Comparison of ENCODE assay signal across 8 mouse cellular contexts in the genomic region with DNA sequence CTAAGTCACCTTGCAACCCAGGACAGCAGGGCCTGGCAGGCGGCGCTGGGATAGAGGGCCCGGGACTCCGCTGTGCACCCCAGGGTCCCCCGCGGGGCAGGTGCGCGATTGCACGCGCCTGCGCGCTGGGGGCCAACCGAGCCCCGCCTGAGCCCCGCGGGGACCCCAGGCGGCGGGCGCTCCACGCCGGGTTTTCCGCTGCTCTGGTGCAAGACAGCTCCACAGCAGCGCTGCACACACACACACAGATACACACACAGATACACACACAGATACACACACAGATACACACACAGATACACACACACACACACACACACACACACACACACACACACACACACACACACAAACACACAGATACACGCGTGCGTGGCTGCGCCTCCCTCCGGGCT.
DNase-seq lines count a peak whose midpoint lies in the region; ATAC-seq and TF ChIP-seq lines count a peak whose summit lies in the region.
"Not testable (repeated sequence)": the region's sequence is repeated elsewhere in the genome, so short reads cannot be mapped to it uniquely, and the experiment has no call there.

No protein-coding gene starts in this region.

- 0% methylated on average over 22 of the region's 28 CpGs for WGBS in heart, embryonic 15.5 days
- under 1% methylated on average over 28 of the region's 28 CpGs for WGBS in liver, embryonic 14.5 days (ENCODE audit: insufficient replicate concordance)

- peak overlapping the region; percentile 93 for H3K4me2 ChIP-seq in heart, embryonic 15.5 days
- H3K4me2 ChIP-seq in liver, embryonic 14.5 days (ENCODE audit: low read depth), result peak overlapping the region; percentile 77

- TF ChIP-seq POLR2A in embryonic fibroblast, embryonic 13.5 days (IDR thresholded peaks at IDR 0.05; ENCODE audit: low read depth, low read length), result not testable (repeated sequence)

- peak; percentile 63 for ATAC-seq in heart, embryonic 15.5 days (replicated peaks; ENCODE audit: insufficient number of reproducible peaks, insufficient read depth, low FRiP score, low read depth)
- peak; percentile 42; the same call in 1 of the 2 replicates for ATAC-seq in liver, embryonic 14.5 days (ENCODE audit: insufficient read depth)

- not testable (repeated sequence) for TF ChIP-seq EP300 in liver, embryonic 14.5 days (IDR thresholded peaks at IDR 0.05; ENCODE audit: low read depth)

- not testable (repeated sequence) for H3K9me3 ChIP-seq in heart, embryonic 15.5 days (replicated peaks); liver, embryonic 14.5 days (ENCODE audit: control insufficient read depth, low read length)

- peak overlapping the region; percentile 86 for H3K9ac ChIP-seq in heart, embryonic 15.5 days
- peak overlapping the region; percentile 57 for H3K9ac ChIP-seq in liver, embryonic 14.5 days (replicated peaks)

- H3K27me3 ChIP-seq in heart, embryonic 15.5 days, result not testable (repeated sequence)
- H3K27me3 ChIP-seq in liver, embryonic 14.5 days (ENCODE audit: control insufficient read depth, insufficient read depth, low read length), result peaks cover 11% of the 10 kb centered on the region

- TF ChIP-seq CTCF in embryonic fibroblast, embryonic 13.5 days (IDR thresholded peaks at IDR 0.05; ENCODE audit: borderline replicate concordance, insufficient read depth, low read length); liver, embryonic 14.5 days (IDR thresholded peaks at IDR 0.05; ENCODE audit: low read depth): not testable (repeated sequence)

- DNase-seq in CD4-positive, CD25-positive, alpha-beta regulatory T cell, adult 2 months (ENCODE audit: low read depth, low spot score), result peak; percentile 89
- DNase-seq in brain, adult 2 months (ENCODE audit: low read depth, low spot score), result peak; percentile 68
- DNase-seq in kidney, postnatal 10 days, result peak; percentile 67
- DNase-seq in liver, embryonic 14.5 days (ENCODE audit: low read depth in 3 of 3, low spot score in 3 of 3), result not testable (repeated sequence)
- peak; percentile 86 for DNase-seq in naive thymus-derived CD4-positive, alpha-beta T cell, adult 2 months (ENCODE audit: low read depth)
- DNase-seq in spleen, postnatal 4 days (ENCODE audit: low spot score in 2 of 2), result peak; percentile 45 to 79

- peak overlapping the region; percentile 48 for H3K4me3 ChIP-seq in embryonic fibroblast, embryonic 13.5 days (ENCODE audit: insufficient read depth, low read length)
- peak overlapping the region; percentile 88 for H3K4me3 ChIP-seq in heart, embryonic 15.5 days
- H3K4me3 ChIP-seq in liver, embryonic 14.5 days (ENCODE audit: insufficient read depth in 1 of 2, low read depth in 2 of 2, low read length in 2 of 2), result peak overlapping the region; percentile 63 to 66

- H3K36me3 ChIP-seq in heart, embryonic 15.5 days; liver, embryonic 14.5 days (replicated peaks; ENCODE audit: control insufficient read depth, insufficient read depth, low read depth): not testable (repeated sequence)

- H3K27ac ChIP-seq in embryonic fibroblast, embryonic 13.5 days (ENCODE audit: insufficient read depth, low read length); liver, embryonic 14.5 days: not testable (repeated sequence)
- H3K27ac ChIP-seq in heart, embryonic 15.5 days, result peak overlapping the region; percentile 78

- not testable (repeated sequence) for H3K4me1 ChIP-seq in embryonic fibroblast, embryonic 13.5 days (ENCODE audit: control insufficient read depth, insufficient read depth, low read length)
- H3K4me1 ChIP-seq in heart, embryonic 15.5 days (replicated peaks), result peaks cover 31% of the 10 kb centered on the region
- peaks cover 5 to 13% of the 10 kb centered on the region in 2 experiments for H3K4me1 ChIP-seq in liver, embryonic 14.5 days (replicated peaks; ENCODE audit: control insufficient read depth in 2 of 2, insufficient read depth in 2 of 2, low read length in 1 of 2)
